Mouse (Mus musculus) limb, embryonic 14.5 days (tissue): ENCODE data around the gene Ap3b1. TPM values are rescaled to one million over a fixed set of nuclear protein-coding genes. Genes with fewer than 3 reads are reported as not detected.

Experiments used
- ATAC-seq: fragments of 200-750 bp; cut with Nextera tagmentation; 2 replicates; pipeline ENCODE4 v1.8.0; 2017; ENCODE audit warnings: low read depth, moderate number of reproducible peaks, moderate TSS enrichment; ENCODE audit not compliant: low FRiP score
- DNase-seq: peaks from one replicate; pipeline ENCODE4 v3.0.0-alpha.2; 2015; ENCODE audit warnings: low spot score
- H3K27ac ChIP-seq: fragments of 300-500 bp; sonication (generic); replicated peaks from 2 replicates; pipeline ENCODE4 v1.5.1; 2014; ENCODE audit warnings: low read depth, mild to moderate bottlenecking, low read length, moderate library complexity, mixed read lengths
- H3K27me3 ChIP-seq: fragments of 300-500 bp; sonication (generic); 2 replicates; pipeline ENCODE4 v1.6.1; 2014; ENCODE audit warnings: low read length, mixed read lengths; ENCODE audit not compliant: control insufficient read depth, insufficient read depth
- H3K36me3 ChIP-seq: fragments of 300-500 bp; sonication (generic); 2 replicates; pipeline ENCODE4 v1.6.1; 2014; ENCODE audit warnings: mild to moderate bottlenecking, low read length, moderate library complexity, mixed read lengths; ENCODE audit not compliant: control insufficient read depth, insufficient read depth
- H3K4me1 ChIP-seq: fragments of 300-500 bp; sonication (generic); 2 replicates; pipeline ENCODE4 v1.6.1; 2014; ENCODE audit warnings: antibody characterized with exemption, low read length, mixed read lengths; ENCODE audit not compliant: control insufficient read depth, insufficient read depth
- H3K4me2 ChIP-seq: fragments of 300-500 bp; sonication (generic); replicated peaks from 2 replicates; pipeline ENCODE4 v1.6.1; 2014; ENCODE audit warnings: low read depth, mild to moderate bottlenecking, low read length, moderate library complexity; ENCODE audit not compliant: severe bottlenecking
- H3K4me3 ChIP-seq: fragments of 300-500 bp; sonication (generic); replicated peaks from 2 replicates; pipeline ENCODE4 v1.5.1; 2014; ENCODE audit warnings: low read length
- H3K9ac ChIP-seq: fragments of 300-500 bp; sonication (generic); 2 replicates; pipeline ENCODE4 v1.6.1; 2014; ENCODE audit warnings: mild to moderate bottlenecking, low read depth, low read length, moderate library complexity; ENCODE audit not compliant: severe bottlenecking
- H3K9me3 ChIP-seq: fragments of 300-500 bp; sonication (generic); 2 replicates; pipeline ENCODE4 v1.6.1; 2016; ENCODE audit warnings: low read length; ENCODE audit not compliant: control insufficient read depth
- POLR2A ChIP-seq: fragments of 200-500 bp; IDR thresholded peaks from 2 replicates; pipeline ENCODE4 v1.8.0; 2012; ENCODE audit warnings: inconsistent platforms, mild to moderate bottlenecking, moderate library complexity, borderline replicate concordance; ENCODE audit not compliant: insufficient read depth, insufficient read length; ENCODE audit errors: extremely low read depth
- WGBS: fragments of 180-500 bp; shearing (Covaris S2); extraction: QIAGEN DNeasy Blood & Tissue Kit; methylation state at CpG from one replicate; pipeline ENCODE4 v1.1.7; 2014; 5-methylcytosine and 5-hydroxymethylcytosine counted together
- polyA plus RNA-seq, 2 experiments: library from polyadenylated mRNA; depleted of rRNA in 1 of 2; stranded (reverse) in 1 of 2; unstranded in 1 of 2; fragments of >200 nt; fragmentation: Nextera tagmentation in 1 of 2; extraction: Ambion mirVana in 1 of 2; gene quantifications; 2 replicates each; pipeline versions ENCODE4 v1.2.1 to v1.2.3; 2012 to 2014

The Ap3b1 gene
- polyA plus RNA-seq, 2 experiments, result 41.6 to 54.5 TPM

GRCm38 (mm10) chr13:94560878-94561277 lies 202.1 kb downstream of the Ap3b1 start:
- no peak for DNase-seq
- Histone ChIP-seq H3K4me3 (no peak overlapping the region), H3K27ac (no peak overlapping the region), H3K4me2 (no peak overlapping the region), H3K27me3 (no peaks in the 10 kb centered on the region), H3K9ac (no peak overlapping the region), H3K36me3 (peaks cover 8% of the 10 kb centered on the region), H3K9me3 (no peaks in the 10 kb centered on the region), H3K4me1 (no peaks in the 10 kb centered on the region)
- ATAC-seq, result no peak
- 48% methylated on average over 11 of the region's 11 CpGs for WGBS
- TF ChIP-seq POLR2A, result no peak

GRCm38 (mm10) chr13:94562652-94563339 lies 204.0 kb downstream of the Ap3b1 start:
- Histone ChIP-seq H3K27me3 (no peaks in the 10 kb centered on the region), H3K4me2 (no peak overlapping the region), H3K27ac (no peak overlapping the region), H3K9me3 (no peaks in the 10 kb centered on the region), H3K9ac (no peak overlapping the region), H3K36me3 (peaks cover 17% of the 10 kb centered on the region), H3K4me1 (no peaks in the 10 kb centered on the region), H3K4me3 (no peak overlapping the region)
- ATAC-seq, result no peak
- no peak for TF ChIP-seq POLR2A
- DNase-seq, result no peak
- 35% methylated on average over 9 of the region's 9 CpGs for WGBS

DNA sequence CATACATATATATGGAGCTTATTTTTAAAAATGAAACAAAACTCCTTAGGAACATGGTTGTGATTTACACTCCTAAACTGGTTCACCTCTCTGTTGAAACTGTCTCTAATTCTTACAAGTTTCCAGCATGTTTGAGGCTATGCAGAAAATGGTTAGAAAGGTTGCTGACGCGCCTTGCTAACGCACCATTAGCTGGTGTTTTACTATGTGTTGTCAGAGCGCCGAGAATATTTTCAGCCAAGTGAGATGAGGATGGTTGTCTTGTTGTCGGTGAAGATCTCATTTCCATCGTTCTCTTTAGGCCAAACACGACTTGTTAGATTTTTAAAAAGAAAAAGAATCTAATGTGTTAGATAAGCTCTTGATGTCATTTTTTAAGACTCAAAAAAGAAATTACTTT lies 205.1 kb downstream of the Ap3b1 start:
- TF ChIP-seq POLR2A, result no peak
- Histone ChIP-seq H3K4me2 (no peak overlapping the region), H3K4me1 (no peaks in the 10 kb centered on the region), H3K27me3 (no peaks in the 10 kb centered on the region), H3K36me3 (peaks cover 17% of the 10 kb centered on the region), H3K9me3 (no peaks in the 10 kb centered on the region), H3K27ac (no peak overlapping the region), H3K4me3 (no peak overlapping the region), H3K9ac (no peak overlapping the region)
- DNase-seq (no peak), ATAC-seq (no peak)
- 77% methylated on average over 8 of the region's 8 CpGs for WGBS

DNA sequence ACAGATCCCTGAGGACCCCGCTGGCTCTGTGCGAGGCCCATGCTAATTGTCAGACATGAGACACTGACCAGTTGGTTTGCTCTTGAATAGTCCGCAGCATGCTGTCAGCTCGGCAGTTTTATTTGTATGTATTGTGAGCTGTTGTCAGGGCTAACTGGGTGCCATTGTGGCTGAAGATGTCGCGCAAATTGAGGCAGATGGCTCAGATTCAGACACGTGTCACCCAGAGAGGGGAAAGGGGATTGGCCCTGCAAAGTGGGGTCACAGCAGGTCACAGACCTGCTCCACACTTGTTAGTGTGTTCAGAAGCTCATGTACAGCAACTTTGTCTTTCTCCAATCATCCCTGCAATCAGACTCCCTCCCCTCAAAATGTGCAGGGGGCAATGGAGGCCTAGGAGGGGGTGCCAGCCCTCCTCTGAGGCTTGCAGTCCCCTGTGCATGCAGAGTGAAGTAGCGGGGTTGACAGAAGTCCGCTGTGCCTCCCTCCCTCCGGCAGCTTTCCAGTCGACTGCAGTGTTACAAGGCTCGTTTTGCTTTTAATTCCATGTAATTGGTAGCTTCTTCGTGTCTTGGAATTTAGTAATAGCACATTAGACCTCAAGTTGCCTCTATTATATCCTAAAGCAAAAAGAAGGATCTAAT lies 205.7 kb downstream of the Ap3b1 start:
- Histone ChIP-seq H3K27ac (no peak overlapping the region), H3K27me3 (no peaks in the 10 kb centered on the region), H3K9me3 (no peaks in the 10 kb centered on the region), H3K4me2 (no peak overlapping the region), H3K4me1 (no peaks in the 10 kb centered on the region), H3K36me3 (peaks cover 17% of the 10 kb centered on the region), H3K9ac (no peak overlapping the region), H3K4me3 (no peak overlapping the region)
- no peak for TF ChIP-seq POLR2A
- ATAC-seq, result no peak
- WGBS, result 54% methylated on average over 13 of the region's 13 CpGs
- DNase-seq, result no peak

- no peak for TF ChIP-seq POLR2A
- DNase-seq, result no peak
- no peak overlapping the region for H3K4me3 ChIP-seq
- H3K9ac ChIP-seq, result no peak overlapping the region
- peaks cover 17% of the 10 kb centered on the region for H3K36me3 ChIP-seq
- no peak for ATAC-seq
- H3K4me2 ChIP-seq, result no peak overlapping the region
- WGBS, result 89% methylated on average over 14 of the region's 14 CpGs
- no peak overlapping the region for H3K27ac ChIP-seq
- H3K27me3 ChIP-seq, result no peaks in the 10 kb centered on the region
- no peaks in the 10 kb centered on the region for H3K9me3 ChIP-seq
- no peaks in the 10 kb centered on the region for H3K4me1 ChIP-seq
Observed at GRCm38 (mm10) chr13:94565176-94565575, 206.4 kb downstream of the Ap3b1 start.

DNA sequence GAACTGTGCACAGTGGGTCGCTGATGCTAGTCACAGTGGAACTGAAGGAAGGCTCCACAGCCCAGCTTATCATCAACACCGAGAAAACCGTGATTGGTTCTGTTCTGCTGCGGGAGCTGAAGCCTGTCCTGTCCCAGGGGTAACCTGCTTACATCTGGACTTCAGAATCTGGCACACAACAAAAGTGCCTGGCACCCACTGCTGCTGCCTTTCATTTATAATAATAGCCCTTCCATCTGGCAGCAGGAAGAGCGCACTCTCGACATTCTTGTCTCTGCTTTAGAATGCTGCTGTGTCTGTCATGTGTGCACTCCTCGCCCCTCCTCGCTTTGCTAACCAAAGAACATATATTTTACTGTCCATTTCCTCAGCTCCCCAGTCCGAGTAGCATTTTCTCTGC lies 206.9 kb downstream of the Ap3b1 start:
- Histone ChIP-seq H3K9me3 (no peaks in the 10 kb centered on the region), H3K4me1 (no peaks in the 10 kb centered on the region), H3K27me3 (no peaks in the 10 kb centered on the region), H3K27ac (no peak overlapping the region), H3K4me3 (no peak overlapping the region), H3K9ac (no peak overlapping the region), H3K4me2 (no peak overlapping the region), H3K36me3 (peaks cover 17% of the 10 kb centered on the region)
- DNase-seq, result no peak
- TF ChIP-seq POLR2A, result no peak
- WGBS, result 72% methylated on average over 9 of the region's 9 CpGs
- ATAC-seq, result no peak
